Mouse (Mus musculus) gastrocnemius, adult 18-20 months (tissue): Measurements from ENCODE around the gene Col5a1. TPM values are rescaled to one million over a fixed set of nuclear protein-coding genes. Genes with fewer than 3 reads are reported as not detected.

Source experiments
- DNase-seq: peaks from one replicate; pipeline ENCODE4 v3.0.0; 2021; ENCODE audit warnings: low spot score
- total RNA-seq, 2 experiments: library from RNA; stranded (reverse); gene quantifications; 2 replicates each; pipeline ENCODE4 v1.2.3; 2021

Col5a1 gene
- total RNA-seq, 2 experiments from 2014 or later: 10.5 to 11.2 TPM

DNA sequence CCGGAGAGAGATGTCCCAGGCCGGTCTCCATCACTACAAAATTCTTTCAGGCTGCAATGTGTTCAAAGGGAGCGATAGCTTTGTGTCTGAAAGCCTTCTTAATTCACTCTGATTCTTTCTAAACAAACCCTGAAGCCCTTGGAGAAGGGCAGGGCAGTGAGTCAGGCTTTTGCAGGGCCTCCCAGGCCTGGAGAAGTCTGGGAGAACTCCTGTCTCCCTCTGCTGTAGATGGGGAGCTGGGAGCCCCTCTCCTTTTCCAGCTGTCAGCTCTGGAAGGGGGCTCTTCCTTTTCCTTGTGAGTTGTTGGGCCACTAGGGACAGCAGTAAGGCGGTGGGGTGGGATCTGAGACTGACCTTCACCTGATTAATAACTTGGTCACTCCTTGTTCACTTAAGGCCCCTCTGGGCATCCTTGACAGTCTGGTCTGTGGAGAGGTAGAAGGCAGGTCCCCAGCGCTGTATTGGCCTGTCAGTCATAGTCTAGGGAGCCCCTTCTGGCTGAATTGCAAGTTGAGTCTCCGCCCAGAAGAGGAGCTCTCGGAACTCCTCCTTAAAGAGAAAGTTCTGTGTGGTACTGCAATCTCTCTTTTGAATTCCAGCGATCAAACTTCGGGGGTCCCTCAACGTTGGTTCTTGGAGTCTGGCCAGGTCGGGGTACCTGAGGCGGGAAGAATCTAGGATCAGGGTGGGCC lies 623 bp upstream of the Col5a1 start:
- DNase-seq: no peak

DNA sequence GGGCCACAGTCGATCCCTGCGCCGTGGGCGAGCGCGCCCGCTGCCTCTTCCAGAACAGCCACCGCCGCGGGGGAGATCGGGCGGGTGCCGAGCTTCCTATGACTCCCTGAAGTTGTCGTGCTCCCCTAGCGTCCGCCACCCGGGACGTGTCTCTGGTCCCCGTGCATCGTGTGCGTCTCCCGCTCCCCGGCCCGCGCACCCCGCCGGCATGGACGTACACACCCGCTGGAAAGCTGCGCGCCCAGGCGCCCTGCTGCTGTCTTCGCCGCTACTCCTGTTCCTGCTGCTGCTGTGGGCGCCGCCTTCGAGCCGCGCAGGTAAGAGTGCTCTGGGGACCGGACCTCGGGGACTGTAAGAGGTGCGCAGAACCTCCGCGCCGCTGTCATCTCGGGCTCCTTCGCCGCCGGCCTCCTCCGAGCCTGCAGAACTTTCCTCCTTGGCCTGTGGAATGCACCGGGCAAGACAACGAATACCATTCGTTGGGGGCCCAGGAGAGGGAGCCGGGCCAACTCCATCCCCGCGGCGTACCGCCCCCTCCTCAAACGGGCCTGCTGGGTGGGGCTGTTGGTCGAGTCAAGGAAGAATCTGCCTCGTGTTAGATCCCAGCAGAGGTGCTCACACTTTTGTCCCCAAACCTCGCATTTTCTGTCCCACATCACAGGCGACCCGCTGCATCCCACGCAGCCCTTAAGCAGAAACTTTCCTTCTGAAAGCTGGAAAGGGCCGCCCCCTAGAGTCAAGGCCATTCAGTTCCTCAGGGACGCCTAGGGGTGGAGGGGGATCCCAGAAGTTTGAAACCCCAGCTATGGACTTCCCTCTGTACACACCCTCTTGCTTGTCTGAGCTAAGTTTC lies 609 bp downstream of the Col5a1 start:
- DNase-seq: peak; percentile 58

DNA sequence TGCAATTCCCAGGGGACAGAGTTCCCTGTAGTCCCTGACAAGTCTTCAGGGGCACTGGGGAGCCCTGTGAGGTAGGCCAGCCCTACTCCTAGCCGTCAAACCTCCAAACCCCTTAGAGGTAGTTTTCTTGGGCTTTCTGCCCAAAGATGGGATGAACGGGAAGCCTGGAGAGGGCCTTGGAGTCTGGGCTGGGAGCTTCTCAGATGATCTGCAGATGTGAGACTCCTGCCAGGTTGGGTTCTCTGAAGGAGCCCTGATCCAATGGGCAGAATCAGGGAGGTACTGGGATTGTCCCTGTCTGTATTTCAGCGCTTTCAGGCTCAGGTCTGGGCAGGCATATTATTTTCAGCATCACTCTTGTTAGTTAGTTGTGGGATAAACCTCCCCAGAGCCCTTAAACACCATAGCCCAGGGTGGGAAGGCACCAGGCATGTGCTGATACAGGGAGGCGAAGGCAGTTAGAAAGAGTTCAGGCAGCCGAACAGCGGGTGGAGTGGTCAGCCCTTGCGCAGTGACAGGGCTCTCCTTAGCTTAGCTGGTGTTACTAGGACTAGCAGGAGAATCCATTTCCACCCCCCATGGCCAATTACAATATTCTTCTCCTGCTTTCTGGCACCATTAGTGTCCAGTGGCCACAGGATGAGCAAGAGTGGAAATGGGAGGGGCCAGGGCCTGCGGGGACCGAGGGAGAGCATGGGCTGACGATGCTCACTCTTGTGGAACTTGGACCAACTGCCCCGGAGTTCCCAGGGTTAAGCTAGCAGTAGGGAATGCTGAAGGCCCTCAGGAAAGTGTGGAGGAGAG lies 1.4 kb downstream of the Col5a1 start:
- peak; percentile 55 for DNase-seq

DNA sequence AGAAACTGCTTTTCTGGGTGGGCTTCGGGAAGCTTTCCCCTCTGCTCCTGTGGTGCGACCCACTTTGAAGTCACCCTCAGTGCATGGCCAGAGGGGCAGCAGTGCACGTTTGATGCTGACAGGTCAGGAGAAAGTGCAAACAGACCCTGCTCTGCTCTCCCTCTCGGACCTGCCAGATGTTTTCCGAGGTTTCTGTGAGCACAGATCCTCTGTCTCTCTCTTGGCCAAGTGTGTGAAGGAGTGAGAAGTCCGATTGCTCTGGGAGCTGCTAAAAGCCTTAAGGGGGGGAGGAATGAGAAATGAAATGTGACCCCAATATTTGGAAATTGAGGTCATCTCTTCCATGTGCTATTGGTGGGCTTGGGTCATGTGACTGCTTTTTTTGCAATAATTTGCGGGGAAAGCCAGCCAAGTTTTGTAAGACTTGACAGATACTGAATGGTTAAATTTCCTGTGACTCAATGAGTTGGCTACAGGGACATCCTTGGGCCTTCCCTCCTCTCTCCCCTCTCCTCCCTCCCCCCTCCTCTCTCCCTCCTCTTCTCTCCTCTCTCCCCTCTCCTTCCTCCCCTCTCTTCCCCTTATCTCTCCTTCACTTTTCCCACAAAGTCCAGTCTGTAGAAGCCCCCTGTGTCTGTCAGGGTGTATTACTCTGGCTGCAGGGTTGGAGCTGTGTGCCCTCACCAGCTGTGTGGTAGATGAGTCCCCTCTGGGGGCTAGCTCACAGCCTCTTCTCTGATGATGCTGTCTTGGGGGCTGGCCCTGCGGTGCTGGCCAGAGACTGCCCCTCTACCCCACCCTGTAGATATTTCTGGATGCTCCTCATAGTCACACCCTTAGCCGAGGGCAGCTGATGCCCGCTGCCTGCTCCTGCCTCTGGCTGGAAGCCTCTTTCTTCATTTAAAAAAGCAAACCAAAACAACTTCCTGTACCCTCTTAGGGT lies 2.6 kb downstream of the Col5a1 start:
- peak; percentile 81 for DNase-seq

DNA sequence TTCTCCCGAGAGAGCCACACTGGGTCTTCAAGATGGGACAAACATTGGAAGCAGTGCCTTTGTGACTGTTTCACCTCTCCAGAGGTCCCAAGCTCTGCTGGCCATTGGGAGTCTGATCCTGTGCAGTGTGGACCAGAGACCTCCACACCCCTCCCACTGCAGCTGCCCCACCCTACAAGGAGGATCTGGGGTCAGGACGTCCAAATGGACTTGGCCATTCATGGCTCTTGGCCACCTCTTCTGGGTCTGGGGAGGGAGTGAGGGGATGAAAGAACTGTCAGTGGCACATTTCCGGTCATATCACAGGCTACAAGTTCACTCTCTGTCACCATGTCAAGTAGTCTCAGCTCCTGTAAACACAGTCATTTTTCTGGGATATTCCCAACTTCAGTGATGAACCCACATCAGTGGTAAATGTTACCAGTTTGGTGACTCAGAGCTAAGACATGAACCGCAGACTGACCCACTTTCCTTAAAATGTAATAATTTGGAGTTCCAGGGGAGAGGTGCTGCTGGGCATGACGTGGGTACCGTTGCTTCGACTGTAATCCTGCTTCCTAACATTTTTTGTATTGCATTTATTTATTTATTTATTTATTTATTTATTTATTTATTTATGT lies 5.8 kb downstream of the Col5a1 start:
- DNase-seq: no peak

DNA sequence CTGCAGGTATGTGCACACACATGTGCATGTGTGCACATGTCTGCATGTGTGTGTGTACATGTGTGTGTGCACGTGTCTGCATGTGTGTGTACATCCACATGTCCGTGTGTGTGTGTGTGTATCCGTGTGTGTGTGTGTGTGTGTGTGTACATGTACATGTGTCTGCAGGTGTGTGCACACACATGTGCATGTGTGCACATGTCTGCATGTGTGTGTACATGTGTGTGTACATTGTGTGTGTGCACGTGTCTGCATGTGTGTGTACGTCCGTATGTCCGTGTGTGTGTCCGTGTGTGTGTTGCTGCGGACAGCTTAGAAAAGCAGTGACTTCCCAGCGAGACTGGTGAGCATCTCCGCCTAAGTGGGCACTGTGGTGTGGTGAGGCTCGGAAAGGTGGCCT lies 6.8 kb downstream of the Col5a1 start:
- DNase-seq: no peak

DNA sequence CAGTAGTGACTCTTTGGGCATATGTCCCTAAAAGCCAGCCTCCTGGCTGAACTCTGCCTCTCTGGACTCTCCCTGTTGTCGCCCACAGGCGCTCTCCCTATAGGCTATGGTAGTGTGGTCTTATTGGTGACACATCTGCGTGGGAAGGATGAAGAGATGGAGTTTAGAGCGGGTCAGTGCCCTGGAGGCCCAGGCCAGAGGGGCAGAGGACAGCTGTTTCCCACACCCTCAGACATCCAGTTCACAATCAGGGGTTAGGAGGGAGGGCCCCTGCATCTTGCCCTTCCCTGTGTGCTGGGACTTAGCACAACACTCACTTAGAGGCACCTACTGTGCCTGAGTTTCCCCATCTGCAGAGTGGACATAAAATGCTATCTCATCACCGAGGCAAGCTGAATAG lies 8.8 kb downstream of the Col5a1 start:
- DNase-seq: no peak

DNA sequence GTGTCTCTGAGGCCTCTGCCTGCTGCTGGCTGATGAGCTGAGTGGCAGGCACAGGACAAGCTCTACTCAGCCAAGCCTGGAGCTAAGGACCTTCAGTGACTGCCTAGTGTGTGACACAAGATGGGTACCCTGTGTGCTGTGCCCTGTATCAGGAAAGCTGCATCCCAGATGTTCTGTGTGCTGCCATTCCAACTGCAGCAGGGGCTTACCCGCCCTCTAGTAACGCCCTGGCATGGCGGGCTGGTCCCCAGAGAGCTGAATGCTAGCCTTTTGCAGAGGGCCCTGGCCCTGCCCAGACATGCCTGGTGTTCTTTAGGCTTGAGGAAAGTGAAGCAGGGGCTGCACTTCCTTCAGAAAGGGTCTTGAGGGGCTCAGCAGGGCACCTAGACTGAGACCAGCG lies 9.4 kb downstream of the Col5a1 start:
- no peak for DNase-seq

DNA sequence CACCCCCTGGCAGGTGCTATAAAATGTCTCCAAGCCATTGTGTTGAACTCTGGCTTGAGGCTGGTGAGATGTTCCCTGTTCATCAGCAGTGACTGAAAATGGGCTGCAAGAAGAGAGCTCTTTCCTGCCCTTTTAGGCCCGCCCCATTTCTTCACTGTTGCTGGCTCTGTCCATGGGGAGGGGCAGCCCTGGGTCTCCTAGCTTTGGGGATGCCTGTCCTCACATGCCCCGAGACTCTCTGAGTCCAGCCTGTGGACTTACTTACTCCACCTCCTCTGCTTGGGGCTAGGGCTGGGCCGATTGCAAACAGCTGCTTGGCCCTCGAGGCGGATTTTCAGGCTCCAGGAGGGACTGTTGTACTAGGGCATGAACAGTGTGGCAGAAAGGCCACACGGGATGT lies 10.9 kb downstream of the Col5a1 start:
- peak; percentile 72 for DNase-seq

DNA sequence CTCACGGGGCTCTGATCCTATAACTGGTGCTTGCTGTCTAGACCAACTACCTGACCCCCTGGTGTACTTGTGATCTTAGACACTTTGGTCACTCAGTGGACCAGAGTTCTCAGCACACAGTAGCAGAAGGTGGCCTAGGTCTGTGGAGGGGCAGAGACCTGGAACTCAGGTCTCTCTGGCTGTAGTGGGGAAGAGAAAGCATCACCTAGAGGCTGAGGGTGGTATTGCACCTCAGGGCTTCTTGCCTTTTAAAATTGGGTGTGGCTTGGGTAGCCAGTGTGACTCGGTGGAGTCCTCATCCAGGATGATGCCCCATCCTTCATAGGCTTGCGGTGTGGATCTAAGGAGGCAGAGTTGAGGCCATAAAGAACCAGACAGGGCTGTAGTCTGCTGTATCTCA lies 13.7 kb downstream of the Col5a1 start:
- DNase-seq: peak; percentile 54

DNA sequence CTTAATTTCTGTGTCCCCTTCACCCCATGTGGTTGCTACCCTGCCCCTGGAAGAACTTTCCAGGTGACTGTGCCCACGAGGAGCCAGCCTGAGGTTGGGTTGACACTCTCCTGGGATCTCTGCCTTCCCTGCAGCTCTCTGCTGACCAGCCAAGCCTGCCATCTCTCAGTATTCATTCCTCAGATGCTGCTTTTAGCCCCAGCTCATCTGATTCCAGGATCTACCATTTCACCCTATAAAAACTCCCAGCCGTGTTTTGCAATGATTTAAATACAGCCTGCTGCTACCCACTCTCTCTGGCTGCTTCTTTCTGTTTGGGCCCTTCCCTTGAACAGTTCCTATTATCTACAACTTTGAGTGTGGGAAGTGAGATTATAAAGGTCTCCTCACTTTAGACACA lies 14.9 kb downstream of the Col5a1 start:
- DNase-seq: peak; percentile 53

DNA sequence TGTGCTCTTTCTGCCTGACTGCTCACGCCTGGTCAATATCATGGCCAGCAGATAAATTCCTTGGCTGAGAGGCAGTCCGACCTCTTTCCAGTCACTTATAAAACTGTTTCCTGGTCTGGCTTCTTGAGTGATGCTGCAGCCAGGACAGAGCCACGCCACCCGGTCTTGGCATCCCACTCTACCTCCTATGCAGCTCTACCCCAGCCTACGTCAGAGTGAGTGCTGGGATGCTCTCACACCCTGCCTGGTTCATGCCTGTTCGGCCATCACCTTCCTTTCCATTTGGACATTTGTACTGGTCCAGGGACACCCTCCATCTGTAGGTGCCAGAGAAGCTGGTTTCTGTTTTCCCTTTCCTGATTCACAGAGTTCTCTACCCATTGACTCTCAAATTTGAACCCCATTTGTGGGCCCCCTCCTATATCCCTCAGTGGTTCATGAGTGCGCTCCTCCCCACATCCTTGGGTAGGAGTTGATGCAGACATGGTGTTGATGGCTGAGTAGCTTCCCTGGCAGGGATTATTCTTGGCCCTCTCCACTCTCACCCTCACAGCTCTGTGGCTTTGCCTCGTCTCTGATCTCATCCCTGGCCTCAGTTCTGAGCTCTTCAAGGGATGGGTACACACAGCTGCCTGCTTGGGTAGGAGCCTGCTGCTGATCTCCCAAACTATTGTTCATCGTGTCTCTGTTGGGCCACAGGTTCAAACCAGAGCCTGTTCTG lies 15.5 kb downstream of the Col5a1 start:
- no peak for DNase-seq

DNA sequence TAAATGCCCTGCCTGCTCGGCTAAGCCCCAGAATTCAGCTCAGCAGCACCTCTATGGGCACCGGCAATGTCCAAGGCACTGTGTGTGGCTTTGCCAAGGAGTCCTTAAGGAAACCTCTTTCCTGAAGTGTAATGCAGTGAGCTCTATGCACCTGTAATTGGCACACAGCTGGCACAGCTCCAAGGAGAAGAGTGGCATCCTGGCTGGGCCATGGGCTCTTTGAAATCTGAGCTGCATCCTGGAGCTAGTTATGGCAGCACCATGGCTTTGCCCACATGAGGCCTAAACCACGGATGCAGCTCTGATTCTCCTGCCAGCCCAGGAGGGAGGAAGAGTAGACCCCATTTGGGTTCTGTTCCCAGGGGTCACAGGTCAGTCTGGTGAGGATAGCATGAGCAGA lies 16.1 kb downstream of the Col5a1 start:
- DNase-seq: no peak

DNA sequence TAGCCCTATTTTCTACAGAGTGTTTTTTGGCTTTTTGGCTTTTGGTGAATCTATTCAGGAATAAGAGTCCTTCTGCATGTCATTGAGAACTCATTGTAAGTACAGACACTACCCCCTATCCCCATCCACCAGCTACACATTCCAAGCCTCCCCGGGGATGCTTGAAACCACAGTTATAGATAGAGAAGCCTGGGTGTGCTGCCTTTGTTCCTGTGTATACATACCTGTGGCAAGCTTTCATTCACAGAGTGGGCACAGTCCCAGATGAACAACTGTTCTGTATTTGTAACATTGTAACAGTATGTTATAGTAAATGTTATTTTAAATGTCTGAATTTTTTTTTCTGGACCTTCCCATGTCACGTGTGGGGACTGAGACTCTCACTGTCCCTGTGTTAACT lies 19.2 kb downstream of the Col5a1 start:
- no peak for DNase-seq

DNA sequence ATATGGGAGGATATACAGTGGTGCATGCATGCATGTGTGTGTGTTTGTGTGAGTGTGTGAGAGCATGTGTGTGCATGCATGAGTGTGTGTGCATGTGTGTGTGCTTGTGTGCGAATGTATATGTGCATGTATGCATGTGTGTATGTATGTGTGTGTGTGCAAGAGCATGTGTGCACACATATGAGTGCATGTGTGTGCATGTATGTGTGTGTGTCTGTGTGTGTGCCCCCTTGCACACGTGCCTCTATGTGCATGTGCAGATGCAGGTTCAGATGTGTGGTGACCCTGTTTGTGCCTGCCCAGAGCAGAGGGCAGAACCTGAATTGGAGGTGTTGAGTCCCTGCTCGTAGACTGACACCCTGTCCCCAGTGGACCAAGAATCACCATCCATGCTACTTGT lies 24.3 kb downstream of the Col5a1 start:
- DNase-seq: no peak

DNA sequence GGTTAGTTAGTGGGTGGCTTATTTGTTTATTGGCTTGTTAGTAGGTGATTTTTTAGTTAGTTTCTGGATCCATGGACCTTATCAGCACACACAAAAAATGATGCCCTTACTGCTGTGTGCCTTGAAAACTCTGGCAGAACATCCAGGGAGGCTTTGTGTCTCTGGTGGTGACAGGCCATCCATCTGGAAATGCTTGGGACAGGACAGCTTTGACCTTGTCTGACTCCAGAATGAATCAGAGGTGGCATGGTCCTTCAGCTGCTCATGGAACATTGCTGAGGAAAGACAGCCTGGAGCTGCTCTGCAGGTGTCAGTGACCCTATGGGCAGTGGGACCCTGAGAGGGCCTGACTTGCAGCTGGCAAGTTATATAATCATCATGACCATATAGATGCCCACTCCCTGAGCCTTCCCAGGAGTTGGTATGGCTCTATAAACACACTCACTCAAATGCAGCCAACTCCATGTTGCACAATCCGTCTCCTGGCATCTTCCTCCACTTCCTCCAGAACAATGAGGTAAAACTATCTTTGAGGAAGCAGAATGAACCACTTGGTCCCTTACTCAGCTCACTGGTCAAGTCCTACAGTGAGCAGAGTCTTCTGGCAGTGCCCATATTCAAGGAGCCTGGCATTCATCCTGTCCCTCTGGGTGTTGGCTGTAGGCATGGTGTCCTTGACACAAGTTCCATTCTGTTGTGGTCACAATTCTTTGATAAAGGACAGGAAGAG lies 26.5 kb downstream of the Col5a1 start:
- no peak for DNase-seq

DNA sequence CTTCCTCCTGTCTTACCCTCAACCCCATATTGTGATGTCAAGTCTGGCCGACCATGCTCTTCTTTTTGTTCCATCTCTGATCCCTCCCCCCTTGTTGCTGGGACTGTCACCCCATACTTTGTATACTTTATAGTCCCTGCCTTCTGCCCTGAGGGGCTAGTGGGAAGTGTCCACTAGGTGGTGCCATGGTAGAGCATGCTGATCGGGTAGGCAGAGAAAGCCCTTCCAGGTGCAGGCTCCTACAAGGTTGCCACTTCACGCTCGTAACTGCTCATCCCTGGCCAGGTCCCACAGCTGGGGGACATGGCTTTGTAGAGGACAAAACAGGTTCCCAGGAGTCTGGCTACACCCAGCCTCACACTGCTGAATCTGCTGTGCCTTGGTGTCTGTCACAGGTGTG lies 29.5 kb downstream of the Col5a1 start:
- DNase-seq: no peak

DNA sequence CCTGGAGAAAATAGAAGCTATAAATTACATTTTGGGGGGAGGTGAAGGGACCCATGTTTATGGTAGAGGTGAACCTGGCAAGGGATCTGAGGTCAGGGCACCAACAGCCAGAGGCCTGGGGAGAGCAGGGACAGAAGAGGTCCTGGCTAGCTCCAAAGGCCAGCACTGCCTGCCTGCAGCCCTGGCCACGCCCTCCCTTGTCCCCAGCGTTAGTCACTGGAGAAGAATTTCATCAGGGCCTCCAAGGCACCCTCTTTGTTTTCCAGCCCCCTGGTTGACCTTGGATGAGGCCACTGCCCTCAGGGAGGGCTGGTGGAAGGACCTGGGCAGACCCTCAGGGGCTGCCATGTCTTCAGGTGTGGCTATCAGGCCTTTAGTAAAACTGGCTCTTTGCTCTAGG lies 30.1 kb downstream of the Col5a1 start:
- DNase-seq: no peak

DNA sequence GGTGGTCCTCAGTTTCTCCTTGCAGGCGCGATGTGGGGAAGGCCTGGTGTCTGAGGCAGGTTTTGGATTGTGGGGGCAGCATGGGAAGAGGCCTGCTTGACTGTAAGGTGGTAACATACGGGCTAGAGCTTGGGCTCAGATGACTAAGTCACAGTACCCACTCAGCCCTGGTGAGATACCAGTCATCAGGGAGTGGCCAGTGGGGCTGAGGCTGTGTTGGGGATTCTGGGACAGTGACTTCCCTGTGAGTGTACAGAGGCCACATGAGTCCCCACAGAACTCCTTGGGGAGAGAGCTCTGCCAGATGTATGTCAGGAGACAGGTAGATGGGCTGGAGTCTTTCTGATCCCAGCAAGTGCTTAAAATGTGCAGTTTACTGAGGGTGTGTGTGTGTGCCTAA lies 31.0 kb downstream of the Col5a1 start:
- no peak for DNase-seq
